Mouse (Mus musculus) intestine, postnatal 0 days (tissue): ENCODE results near the gene Shoc2. TPM values are rescaled to one million over a fixed set of nuclear protein-coding genes. Genes with fewer than 3 reads are reported as not detected.

ENCODE experiments used
- ATAC-seq: fragments of 200-750 bp; cut with Nextera tagmentation; 2 replicates; pipeline ENCODE4 v1.8.0; 2017; ENCODE audit warnings: mild to moderate bottlenecking, moderate TSS enrichment, moderate library complexity
- H3K27ac ChIP-seq: fragments of 300-500 bp; sonication (generic); 2 replicates; pipeline ENCODE4 v1.5.1; 2014; ENCODE audit warnings: mild to moderate bottlenecking, low read depth, low read length, moderate library complexity
- H3K27me3 ChIP-seq: fragments of 300-500 bp; sonication (generic); replicated peaks from 2 replicates; pipeline ENCODE4 v1.6.1; 2014; ENCODE audit warnings: low read length, mixed read lengths; ENCODE audit not compliant: control insufficient read depth, insufficient read depth
- H3K36me3 ChIP-seq: fragments of 300-500 bp; sonication (generic); 2 replicates; pipeline ENCODE4 v1.6.1; 2014; ENCODE audit warnings: mild to moderate bottlenecking, moderate library complexity; ENCODE audit not compliant: control insufficient read depth, insufficient read depth
- H3K4me1 ChIP-seq: fragments of 300-500 bp; sonication (generic); replicated peaks from 2 replicates; pipeline ENCODE4 v1.6.1; 2014; ENCODE audit warnings: antibody characterized with exemption, low read length, mixed read lengths; ENCODE audit not compliant: control insufficient read depth, insufficient read depth
- H3K4me2 ChIP-seq: fragments of 300-500 bp; sonication (generic); replicated peaks from 2 replicates; pipeline ENCODE4 v1.6.1; 2014; ENCODE audit warnings: low read depth, mild to moderate bottlenecking, moderate library complexity
- H3K4me3 ChIP-seq: fragments of 300-500 bp; sonication (generic); 2 replicates; pipeline ENCODE4 v1.5.1; 2014; ENCODE audit warnings: low read depth, low read length
- H3K9ac ChIP-seq: fragments of 300-500 bp; sonication (generic); 2 replicates; pipeline ENCODE4 v1.6.1; 2014; ENCODE audit warnings: mild to moderate bottlenecking, low read depth, low read length
- H3K9me3 ChIP-seq: fragments of 300-500 bp; sonication (generic); 2 replicates; pipeline ENCODE4 v1.6.1; 2016; ENCODE audit warnings: mixed run types; ENCODE audit not compliant: control insufficient read depth
- CTCF ChIP-seq: sonication (generic); IDR thresholded peaks from 2 replicates; pipeline ENCODE4 v1.5.1; 2016; ENCODE audit warnings: low read depth, mild to moderate bottlenecking, control low read depth, antibody characterized with exemption, moderate library complexity
- WGBS: fragments of 180-500 bp; shearing (Covaris S2); extraction: QIAGEN DNeasy Blood & Tissue Kit; methylation state at CpG from one replicate; pipeline ENCODE4 v1.1.7; 2014; 5-methylcytosine and 5-hydroxymethylcytosine counted together
- polyA plus RNA-seq: library from polyadenylated mRNA; unstranded; fragments of >200 nt; fragmentation: Nextera tagmentation; extraction: Ambion mirVana; gene quantifications from 2 replicates; pipeline ENCODE4 v1.2.1, GENCODE M21; 2015

Shoc2 gene
- polyA plus RNA-seq, 1 experiment from 2014 or later, result 26.1 TPM

DNA sequence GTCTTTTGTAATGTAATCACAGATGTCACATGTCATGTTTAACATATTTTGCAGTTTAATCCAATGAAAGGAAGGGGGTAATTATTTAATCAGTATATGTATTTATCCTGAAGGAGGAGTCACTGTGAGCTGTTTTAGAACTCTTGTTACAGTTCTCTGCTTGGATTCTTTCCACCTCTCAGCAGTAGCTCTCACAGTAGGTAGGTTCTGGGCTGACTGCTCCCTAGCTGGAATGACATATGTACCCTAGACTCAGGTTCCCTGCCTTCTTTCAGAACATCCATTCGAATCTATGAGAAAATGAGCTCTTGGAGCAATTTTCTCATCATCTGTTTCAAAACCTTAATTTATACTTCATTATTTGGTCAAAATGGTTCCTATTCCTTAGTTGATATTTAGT, 50.2 kb downstream of the Shoc2 start:
- no peaks in the 10 kb centered on the region for H3K9me3 ChIP-seq
- no peaks in the 10 kb centered on the region for H3K36me3 ChIP-seq
- H3K4me2 ChIP-seq, result no peak overlapping the region
- 91% methylated on average over 1 of the region's 1 CpGs for WGBS
- H3K9ac ChIP-seq, result no peak overlapping the region
- no peak overlapping the region for H3K4me3 ChIP-seq
- no peak for TF ChIP-seq CTCF
- ATAC-seq, result no peak
- no peaks in the 10 kb centered on the region for H3K4me1 ChIP-seq
- H3K27ac ChIP-seq, result no peak overlapping the region
- no peaks in the 10 kb centered on the region for H3K27me3 ChIP-seq

GRCm38 (mm10) chr19:54010973-54011372, 66.9 kb downstream of the Shoc2 start:
- Histone ChIP-seq H3K4me2 (no peak overlapping the region), H3K4me3 (no peak overlapping the region), H3K36me3 (no peaks in the 10 kb centered on the region), H3K27me3 (no peaks in the 10 kb centered on the region), H3K27ac (no peak overlapping the region), H3K9me3 (no peaks in the 10 kb centered on the region), H3K9ac (no peak overlapping the region), H3K4me1 (no peaks in the 10 kb centered on the region)
- 79% methylated on average over 4 of the region's 4 CpGs for WGBS
- no peak for TF ChIP-seq CTCF
- ATAC-seq, result no peak

- ATAC-seq, result no peak
- no peaks in the 10 kb centered on the region for H3K9me3 ChIP-seq
- no peaks in the 10 kb centered on the region for H3K36me3 ChIP-seq
- H3K9ac ChIP-seq, result no peak overlapping the region
- H3K4me2 ChIP-seq, result no peak overlapping the region
- WGBS, result 87% methylated on average over 5 of the region's 5 CpGs
- H3K4me3 ChIP-seq, result no peak overlapping the region
- no peaks in the 10 kb centered on the region for H3K27me3 ChIP-seq
- H3K27ac ChIP-seq, result no peak overlapping the region
- H3K4me1 ChIP-seq, result no peaks in the 10 kb centered on the region
- TF ChIP-seq CTCF, result no peak
Observed at GRCm38 (mm10) chr19:54014999-54015398, 70.9 kb downstream of the Shoc2 start.

- no peak for ATAC-seq
- no peak overlapping the region for H3K4me2 ChIP-seq
- H3K4me3 ChIP-seq, result no peak overlapping the region
- no peak overlapping the region for H3K27ac ChIP-seq
- TF ChIP-seq CTCF, result no peak
- no peaks in the 10 kb centered on the region for H3K27me3 ChIP-seq
- no peaks in the 10 kb centered on the region for H3K9me3 ChIP-seq
- WGBS, result 91% methylated on average over 5 of the region's 5 CpGs
- no peak overlapping the region for H3K9ac ChIP-seq
- no peaks in the 10 kb centered on the region for H3K36me3 ChIP-seq
- no peaks in the 10 kb centered on the region for H3K4me1 ChIP-seq
Observed at GRCm38 (mm10) chr19:54015503-54015902, 71.4 kb downstream of the Shoc2 start.

- Histone ChIP-seq H3K27ac (no peak overlapping the region; the same call in 1 of the 2 replicates), H3K9me3 (no peaks in the 10 kb centered on the region), H3K4me2 (no peak overlapping the region), H3K4me3 (no peak overlapping the region), H3K4me1 (no peaks in the 10 kb centered on the region), H3K27me3 (no peaks in the 10 kb centered on the region), H3K9ac (no peak overlapping the region), H3K36me3 (peaks cover 27% of the 10 kb centered on the region)
- ATAC-seq, result no peak
- 92% methylated on average over 6 of the region's 6 CpGs for WGBS
- TF ChIP-seq CTCF, result no peak
Observed at GRCm38 (mm10) chr19:54035100-54035499, 91.0 kb downstream of the Shoc2 start.

DNA sequence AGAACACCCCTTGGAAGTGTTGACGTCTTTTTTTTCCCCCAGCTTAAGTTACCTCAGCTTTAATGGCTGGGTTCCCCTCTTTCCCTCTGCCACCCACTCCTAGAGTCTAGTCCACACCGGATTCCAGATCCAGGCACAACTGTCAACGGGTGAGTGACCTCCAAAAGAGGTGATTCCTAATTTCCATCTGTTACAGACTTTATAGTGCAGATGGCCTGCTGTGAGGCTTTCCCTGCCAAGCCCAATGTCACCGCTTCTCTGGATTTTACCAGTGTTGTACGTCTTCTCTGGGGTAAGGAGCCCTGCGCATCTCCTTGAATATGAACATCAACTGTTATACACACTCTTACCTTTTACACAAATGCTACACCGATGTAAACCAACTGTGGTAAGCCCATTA, 95.3 kb downstream of the Shoc2 start:
- Histone ChIP-seq H3K4me3 (no peak overlapping the region), H3K4me1 (0 out of 2 replicates have a peak, but pooled peaks cover 3% of the 10 kb centered on the region), H3K4me2 (no peak overlapping the region), H3K9me3 (no peaks in the 10 kb centered on the region), H3K9ac (no peak overlapping the region), H3K27me3 (no peaks in the 10 kb centered on the region), H3K36me3 (peaks cover 7% of the 10 kb centered on the region; the same call in 1 of the 2 replicates), H3K27ac (no peak overlapping the region)
- no peak for ATAC-seq
- 83% methylated on average over 7 of the region's 7 CpGs for WGBS
- no peak for TF ChIP-seq CTCF
